Mouse (Mus musculus) spleen, postnatal 4 days (tissue): ENCODE data around the gene 0610037L13Rik.

Experiments used
- DNase-seq, 2 experiments: peaks; one replicate each; pipeline ENCODE4 v3.0.0; 2022; ENCODE audit warnings: low spot score in 2 of 2

0610037L13Rik gene

GRCm38 (mm10) chr4:107889731-107890432 lies at the start of gene 0610037L13Rik:
Gene 0610037L13Rik (plus strand): TSS chr4:107889813.
- DNase-seq: peak; percentile 88 to 93

DNA sequence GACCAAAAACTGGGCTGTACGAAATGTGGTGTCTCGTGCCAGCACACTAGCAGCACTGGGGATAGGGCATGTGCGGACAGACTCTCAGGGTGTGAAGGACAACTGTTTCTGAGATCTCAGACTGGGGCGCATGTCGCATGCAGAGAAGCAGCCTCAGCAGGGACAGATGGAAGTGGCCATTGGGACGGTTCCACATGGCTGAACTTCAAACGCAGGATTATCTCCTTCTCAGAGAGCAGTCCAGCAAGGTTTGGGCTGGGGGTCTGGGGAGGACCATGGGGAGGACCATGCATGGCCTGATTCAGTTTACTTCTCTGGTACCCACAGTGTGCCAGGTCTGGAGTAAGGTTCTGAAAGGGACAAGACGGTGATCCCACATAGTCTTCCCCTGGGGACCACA lies 45.9 kb upstream of the 0610037L13Rik start:
- DNase-seq: no peak

GRCm38 (mm10) chr4:107844971-107845370 lies 44.6 kb upstream of the 0610037L13Rik start:
- peak; percentile 71 to 92 for DNase-seq

GRCm38 (mm10) chr4:107846795-107847194 lies 42.8 kb upstream of the 0610037L13Rik start:
- no peak for DNase-seq

DNA sequence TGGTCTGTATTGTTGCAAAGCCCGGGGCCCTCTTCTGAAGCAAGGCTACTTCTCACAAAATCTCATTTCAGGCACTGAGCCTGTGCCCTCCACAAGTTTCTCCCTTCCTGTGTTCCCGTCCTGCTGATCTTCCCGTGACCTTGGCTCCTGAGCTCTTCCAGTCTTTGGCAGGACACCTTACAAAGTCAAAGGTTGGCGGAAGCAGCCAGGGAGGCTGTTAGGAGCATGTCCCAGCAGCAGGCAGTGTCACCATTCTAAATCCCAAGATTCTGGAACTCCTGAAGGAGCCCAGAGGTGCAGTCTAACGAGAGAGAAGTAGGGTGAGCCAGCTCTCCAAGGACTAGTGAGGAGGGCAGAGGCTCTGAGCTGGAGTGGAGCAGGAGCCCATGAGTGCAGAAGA lies 41.1 kb upstream of the 0610037L13Rik start:
- no peak for DNase-seq

- no peak for DNase-seq
Observed at GRCm38 (mm10) chr4:107849621-107850020, 40.0 kb upstream of the 0610037L13Rik start.

- DNase-seq: no peak
Observed at GRCm38 (mm10) chr4:107850091-107850490, 39.5 kb upstream of the 0610037L13Rik start.

DNA sequence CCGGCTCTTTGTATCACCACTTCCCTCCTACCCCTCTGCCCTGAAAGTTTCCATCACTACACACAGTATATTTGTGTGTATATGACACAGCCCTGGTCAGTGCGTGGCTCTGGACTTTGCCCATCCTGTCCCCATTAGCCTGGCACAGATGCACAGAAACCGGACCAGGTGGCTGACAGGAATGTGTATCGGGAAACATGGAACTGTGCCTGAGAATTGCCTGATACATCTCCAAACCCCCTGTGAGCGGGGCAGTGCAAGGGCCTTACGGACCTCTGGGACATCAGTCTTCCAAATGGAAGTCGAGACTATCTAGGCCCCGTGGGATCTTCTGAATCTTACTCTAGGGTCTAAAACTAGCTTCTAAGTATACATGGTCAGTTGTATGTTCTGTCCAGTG lies 36.3 kb upstream of the 0610037L13Rik start:
- no peak for DNase-seq

DNA sequence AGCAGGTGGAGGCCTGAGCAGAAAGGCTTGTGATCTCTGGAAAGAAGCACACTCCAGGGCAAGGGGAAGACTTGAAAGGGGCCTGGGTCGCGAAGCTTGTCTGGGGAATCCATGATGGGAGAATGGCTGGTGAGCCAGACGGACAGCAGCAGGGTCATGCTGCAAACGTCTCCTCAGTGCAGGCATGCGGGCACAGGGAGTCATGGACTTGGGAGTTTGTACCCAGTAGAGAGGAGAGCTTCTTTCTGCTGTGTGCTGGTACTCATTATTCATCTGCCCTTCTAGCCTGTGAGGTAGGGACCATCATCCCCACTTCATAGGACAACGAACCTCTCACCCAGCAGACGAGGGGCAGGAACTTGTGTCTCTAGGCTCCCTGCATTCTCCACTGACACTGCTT lies 35.8 kb upstream of the 0610037L13Rik start:
- DNase-seq: no peak

DNA sequence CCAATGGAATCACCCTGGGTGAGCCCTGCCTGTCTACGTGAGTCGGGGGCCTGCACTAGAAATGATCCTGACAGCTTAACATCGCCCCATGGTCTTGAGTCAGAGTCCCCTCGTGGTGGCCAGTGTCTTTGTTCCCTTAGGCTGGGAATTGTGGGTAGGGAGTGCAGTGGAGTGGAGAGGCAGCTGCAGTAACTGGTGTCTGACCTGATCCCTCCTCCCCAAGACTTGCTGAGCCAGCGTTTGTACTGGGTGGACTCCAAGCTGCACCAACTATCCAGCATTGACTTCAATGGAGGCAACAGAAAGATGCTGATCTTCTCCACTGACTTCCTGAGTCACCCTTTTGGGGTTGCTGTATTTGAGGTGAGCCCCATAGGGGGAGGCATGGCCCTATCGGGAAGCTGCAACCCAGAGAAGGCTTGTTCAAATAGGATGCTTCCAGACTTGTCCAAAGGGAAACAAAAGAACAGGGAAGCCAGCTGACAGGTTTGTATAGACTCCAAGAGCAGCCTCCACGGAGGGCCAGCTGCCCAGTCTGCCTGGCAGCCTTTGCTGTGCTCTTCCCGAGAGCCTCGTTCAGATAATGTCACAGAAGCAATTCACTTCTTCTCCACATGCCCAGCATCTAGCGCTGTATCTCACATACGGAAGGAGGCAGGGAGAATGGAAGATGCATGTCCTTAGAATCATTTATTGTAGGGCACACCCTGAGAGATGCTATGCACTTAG lies 32.5 kb upstream of the 0610037L13Rik start:
- no peak for DNase-seq

DNA sequence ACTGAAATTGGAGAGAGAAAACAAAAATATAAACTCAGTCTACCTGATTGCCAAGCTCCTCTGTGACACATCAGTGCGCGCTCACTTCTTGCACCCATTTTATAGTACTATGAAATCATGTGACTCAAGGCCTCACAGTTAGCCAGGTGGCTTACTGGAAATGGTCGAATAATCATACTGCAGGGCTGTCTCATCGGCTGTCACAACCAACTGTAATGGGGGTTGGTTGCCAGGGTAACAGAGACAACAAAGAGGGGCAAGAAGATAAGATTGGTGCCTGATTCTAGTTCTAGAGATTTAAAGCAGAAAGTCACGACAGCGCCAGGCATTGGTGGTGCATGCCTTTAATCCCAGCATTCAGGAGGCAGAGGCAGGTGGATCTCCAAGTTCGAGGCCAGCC lies 30.6 kb upstream of the 0610037L13Rik start:
- no peak for DNase-seq

- no peak for DNase-seq
Observed at GRCm38 (mm10) chr4:107864866-107865265, 24.7 kb upstream of the 0610037L13Rik start.

DNA sequence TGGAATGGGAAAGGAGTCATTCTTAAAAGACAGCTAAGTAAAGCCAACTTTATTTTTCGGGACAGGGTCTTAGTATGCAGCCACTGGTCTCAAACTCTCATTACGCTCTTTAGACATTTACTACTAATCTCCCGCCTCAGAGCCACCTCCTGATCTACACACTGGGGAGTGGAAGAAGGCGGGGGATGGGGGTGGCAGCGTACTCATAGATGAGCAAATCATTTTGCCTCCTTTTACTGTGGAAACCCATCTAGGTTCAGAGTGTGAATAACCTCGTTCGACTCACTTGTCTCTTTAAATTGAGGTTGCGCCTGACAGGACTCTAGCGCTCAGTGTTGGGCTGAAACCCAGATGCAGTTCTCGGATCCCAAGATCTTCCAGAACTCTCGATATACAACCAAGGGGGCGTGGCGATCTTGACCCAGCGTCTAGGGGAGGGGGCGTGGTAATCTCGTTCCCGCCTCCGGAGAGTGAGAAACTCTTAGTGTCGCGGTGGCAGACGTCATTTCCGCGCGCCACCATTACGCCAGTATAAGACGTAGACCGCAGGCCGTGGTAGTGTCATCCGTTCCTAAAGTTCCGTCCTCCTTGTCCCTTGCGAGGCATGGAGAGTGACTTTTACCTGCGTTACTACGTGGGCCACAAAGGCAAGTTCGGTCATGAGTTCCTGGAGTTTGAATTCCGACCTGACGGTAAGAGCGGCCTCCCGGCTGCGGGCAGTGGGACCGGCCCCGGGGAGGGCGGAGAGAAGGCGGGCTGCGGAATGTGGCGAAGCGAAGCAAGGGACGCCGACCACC lies 10.2 kb upstream of the 0610037L13Rik start, which contains the start of gene Magoh:
TSS of gene Magoh (plus strand) at position 502 of the 797 bp plus-strand sequence.
- DNase-seq: peak; percentile 94 to 97

DNA sequence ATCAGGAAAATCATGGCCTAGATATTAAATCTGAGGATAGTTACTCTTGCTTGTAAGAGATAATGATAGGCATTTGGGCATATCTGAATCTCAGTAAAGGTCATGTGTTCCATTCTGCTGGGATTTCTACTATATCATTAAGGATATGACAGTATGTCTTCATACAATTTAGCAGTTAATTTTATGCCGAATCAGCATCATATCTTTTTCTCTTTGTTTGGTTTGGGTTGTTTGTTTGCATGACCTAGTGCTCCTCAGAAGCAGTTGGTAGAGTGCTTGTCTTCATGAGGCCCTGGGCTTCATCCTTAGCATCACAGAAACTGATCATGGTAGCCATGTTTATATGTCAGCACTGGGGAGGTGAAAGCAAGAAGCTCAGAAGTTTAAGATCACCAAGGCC lies 8.0 kb upstream of the 0610037L13Rik start:
- DNase-seq: no peak

GRCm38 (mm10) chr4:107886371-107886770 lies 3.2 kb upstream of the 0610037L13Rik start:
- no peak for DNase-seq

DNA sequence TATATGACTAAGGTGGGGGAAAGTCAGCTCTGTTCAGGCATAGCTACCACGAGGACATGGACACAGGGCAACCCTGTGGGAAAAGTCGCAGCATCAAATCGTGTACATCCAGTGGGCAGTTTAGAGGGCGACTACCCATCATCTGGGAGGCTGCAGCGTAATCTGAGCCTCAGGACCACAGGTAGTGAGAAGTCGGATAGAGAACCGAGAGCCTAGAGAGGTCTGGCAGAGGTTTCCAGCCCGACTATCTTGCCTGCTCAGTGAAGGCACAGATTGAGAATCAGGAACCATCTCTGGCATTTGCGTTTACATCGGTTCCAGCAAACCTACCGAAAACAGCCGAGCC lies 255 bp upstream of the 0610037L13Rik start:
- no peak for DNase-seq

- no peak for DNase-seq
Observed at GRCm38 (mm10) chr4:107892663-107893062, 3.0 kb downstream of the 0610037L13Rik start.

- no peak for DNase-seq
Observed at GRCm38 (mm10) chr4:107899211-107899927, 9.8 kb downstream of the 0610037L13Rik start.

DNA sequence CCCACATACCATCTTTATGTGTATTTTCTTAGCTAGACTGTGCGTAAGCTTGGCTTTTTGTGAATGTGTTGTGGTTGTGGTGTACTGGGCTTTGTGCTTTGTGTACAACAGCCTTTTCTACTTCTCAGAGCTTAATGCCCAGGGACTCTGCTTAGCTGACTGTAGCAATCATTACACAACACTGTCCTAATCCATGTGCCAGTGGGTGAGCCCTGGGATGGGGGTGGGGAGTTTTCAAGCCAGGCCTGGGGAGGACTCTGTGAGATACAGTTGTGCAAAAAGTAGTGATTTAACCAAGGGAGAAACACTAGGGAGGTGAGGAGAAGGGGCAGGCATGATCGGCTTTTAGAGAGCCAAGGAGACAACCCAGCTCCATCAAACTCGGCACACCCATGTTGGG lies 10.6 kb downstream of the 0610037L13Rik start:
- no peak for DNase-seq

DNA sequence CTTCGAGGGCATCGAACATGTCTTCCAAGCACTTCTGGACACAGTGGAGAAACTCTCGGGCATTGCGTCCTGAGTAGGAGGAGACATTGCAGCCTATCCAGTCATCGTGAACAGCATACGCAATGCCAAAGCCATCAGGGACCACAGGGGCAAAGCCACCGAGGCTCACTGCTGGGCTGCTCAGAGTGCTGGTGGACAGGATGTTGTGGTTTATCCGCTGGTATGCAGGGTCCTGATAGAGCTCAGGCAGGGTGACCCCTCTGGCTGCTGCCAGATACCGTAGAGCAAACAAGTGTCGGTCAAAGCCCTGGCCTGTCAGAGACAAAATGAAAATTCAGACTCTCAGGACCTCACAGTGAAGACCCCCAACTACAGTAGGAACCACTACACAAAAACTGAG lies 14.6 kb downstream of the 0610037L13Rik start:
- no peak for DNase-seq

DNA sequence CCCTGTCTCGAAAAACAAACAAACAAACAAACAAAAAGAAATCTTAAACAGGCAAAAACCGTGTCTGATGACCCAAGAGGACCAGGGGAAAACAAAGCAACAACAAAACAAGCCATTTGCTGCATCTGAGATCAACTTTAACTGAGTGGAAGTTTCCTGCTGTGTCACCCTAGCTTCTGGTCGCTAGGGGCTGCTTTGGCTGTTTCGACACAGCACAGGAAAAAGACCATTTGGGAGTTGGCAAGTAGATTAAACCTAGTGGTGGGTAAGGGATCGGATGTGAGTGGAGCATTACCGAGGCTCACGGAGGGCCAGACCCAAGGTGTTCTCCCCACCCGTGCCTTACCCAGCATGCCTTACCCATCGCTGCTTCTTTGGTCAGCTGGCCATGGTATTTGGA lies 16.9 kb downstream of the 0610037L13Rik start:
- no peak for DNase-seq

GRCm38 (mm10) chr4:107910020-107910419 lies 20.4 kb downstream of the 0610037L13Rik start:
- DNase-seq: no peak
